Mouse (Mus musculus): ENCODE data around the gene Aggf1. TPM values are rescaled to one million over a fixed set of nuclear protein-coding genes. Genes with fewer than 3 reads are reported as not detected.
"Not testable (repeated sequence)": the region's sequence is repeated elsewhere in the genome, so short reads cannot be mapped to it uniquely, and the experiment has no call there.

Aggf1 gene
- 10 to 100 TPM; 51.5 to 56.0 TPM for total RNA-seq (2021)
- long read RNA-seq, experiment 1, transcript Aggf1-201 (14 exons, 3,249 nt), result major isoform, 124 of 134 reads
- long read RNA-seq, experiment 1, partial matches to known transcripts, result 5 of 134 reads
- long read RNA-seq, experiment 1, other reads (novel, unspliced or antisense), result 5 of 134 reads
- long read RNA-seq, experiment 2, transcript Aggf1-201 (14 exons, 3,249 nt), result major isoform, 82 of 92 reads
- long read RNA-seq, experiment 2, partial matches to known transcripts, result 5 of 92 reads
- long read RNA-seq, experiment 2, other reads (novel, unspliced or antisense), result 5 of 92 reads

DNA sequence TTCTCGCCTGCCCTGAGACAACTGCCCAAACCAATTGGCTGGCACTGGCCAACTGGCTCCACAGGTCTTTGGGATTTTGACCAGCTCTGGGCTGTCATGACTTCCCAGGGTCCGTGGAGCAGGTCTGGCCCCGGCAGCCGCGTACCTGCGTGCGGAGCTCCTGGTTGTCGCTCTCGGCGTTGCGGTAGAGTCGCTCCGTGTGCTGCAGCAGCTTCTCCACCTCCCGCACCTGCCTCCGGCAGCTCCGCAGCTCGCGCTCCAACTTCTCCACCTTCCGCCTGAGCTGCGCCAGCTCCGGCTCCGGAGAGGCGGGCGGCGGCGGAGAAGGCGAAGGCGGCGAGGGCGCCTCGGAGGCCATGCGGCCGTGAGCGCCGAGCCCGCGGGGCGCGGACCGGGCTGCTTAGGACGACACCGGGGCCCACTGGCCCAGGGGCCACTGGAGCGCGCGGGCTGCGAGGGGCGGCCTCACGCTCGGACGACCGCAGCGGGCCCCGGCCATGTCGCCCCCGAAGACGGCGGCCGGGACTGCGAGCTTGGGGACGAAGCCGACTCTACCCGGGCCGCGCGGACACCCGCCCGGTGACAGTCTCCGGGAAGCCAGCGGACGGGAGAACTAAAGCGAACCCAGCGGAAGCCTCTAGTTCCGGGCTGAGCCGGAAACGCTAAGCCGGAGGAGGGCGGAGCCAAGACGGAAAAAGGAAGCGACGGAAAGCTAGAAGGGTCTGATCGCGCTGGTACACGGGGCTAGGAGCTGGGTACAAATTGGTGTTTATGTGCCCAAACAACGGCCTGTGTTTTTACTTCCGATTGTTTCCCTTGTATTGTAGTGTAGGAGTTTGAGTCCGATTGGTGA lies at the start of gene Aggf1:
Aggf1 (minus strand) TSS at position 652 of the 853 bp plus-strand sequence.
- DNase-seq (ENCODE audit: low spot score in 2 of 2), result peak; percentile 93 to 95

- no peak for DNase-seq (ENCODE audit: low spot score in 2 of 2)
These were observed 49.8 kb upstream of the Aggf1 start for GRCm38 (mm10) chr13:95424932-95425331.

- DNase-seq (ENCODE audit: low spot score in 2 of 2), result no peak
These were observed 44.1 kb upstream of the Aggf1 start for GRCm38 (mm10) chr13:95419204-95419749.

DNA sequence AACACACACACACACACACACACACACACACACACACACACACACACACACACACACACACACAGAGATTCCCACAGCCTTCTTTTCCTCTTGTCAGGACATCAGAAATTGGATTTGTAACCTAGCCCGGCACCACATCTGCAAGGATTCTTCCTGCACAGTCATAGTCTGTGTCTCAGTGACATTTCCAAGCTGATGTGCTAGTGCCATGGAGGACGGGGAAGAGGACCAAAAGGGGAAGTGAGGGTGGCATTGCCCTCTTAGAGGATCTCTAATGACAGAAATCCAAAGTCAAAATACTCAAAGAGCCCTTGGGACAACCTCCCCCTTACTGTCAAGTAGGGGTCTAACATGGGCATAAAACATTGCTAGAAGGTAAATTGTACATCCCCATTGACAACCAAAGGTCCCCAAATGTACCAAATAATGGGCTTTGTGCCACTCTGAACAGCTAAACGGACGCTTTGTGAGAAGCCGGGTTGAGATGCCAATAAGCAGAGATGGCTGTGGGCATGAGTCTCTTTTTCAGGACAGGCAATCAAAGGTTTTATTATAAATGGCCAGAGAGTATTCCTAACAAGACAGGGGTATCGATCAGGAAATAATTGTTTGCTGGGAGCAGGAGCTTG lies 43.5 kb upstream of the Aggf1 start:
- no peak for DNase-seq (ENCODE audit: low spot score in 2 of 2)

DNA sequence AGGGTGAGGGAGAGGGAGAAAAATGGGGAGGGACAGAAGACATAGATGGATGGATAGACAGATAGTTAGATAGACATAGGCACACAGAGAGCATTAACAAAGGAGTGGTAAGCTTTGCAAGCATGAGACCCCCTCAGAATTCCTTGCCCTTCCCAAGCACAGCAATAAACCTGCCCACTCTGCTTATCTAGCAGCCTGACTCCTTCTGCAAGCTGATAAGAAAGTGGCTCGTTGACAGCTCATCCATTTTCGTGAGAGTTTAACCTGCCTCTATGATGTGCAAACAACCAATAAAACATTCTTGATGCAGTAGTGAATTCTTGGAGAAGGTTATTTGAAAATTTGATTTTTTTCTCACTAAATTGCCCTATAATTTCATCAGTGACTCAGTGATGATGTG lies 37.1 kb upstream of the Aggf1 start:
- no peak for DNase-seq (ENCODE audit: low spot score in 2 of 2)

GRCm38 (mm10) chr13:95393242-95393641 lies 18.1 kb upstream of the Aggf1 start:
- DNase-seq (ENCODE audit: low spot score in 2 of 2), result no peak

DNA sequence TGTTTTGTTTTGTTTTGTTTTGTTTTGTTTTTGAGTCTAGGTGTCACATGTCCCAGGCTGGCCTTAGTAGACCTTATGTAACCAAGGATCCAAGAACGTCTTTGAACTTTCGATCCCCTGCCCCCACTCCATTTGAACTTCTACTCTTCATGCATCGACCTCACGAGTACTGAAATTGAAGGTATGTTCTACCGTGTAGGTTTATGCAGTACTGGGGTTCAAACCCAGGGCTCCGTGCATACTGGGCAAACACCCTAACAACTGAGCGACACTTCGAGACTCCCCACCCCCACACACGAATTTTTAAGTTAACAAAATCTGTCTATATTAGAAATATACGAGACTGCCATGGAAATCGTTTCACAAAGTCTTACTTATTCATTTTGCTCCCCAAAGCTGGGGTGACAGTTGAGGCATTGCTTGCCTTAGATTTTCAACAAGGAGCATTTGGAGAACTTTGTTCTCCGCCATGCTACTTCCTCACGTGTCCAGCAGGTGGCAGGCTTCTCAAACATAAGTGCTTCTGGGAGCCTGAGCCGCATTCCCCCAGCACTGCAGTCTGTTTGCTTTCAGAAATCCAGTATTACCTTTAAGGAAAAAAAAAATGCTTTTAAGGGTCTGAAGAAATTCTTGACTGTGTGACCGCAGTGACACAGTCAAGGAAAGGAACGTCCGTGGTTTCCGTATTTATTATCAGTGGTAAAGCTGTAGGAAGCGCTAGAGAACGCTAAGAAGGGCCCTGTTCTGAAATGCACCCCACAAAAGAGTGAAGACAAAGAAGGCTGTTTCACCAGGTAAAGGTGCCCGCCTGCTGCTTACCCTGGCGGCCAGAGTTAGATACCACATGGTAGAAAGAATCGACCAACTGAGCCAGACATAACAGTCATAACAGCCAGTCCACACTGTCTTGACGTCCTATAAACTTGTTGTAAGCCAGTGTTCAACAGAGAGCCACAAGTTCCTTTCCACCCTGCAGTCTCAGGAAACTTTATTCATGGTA lies 15.0 kb upstream of the Aggf1 start:
- peak; percentile 73 to 86 for DNase-seq (ENCODE audit: low spot score in 2 of 2)

DNA sequence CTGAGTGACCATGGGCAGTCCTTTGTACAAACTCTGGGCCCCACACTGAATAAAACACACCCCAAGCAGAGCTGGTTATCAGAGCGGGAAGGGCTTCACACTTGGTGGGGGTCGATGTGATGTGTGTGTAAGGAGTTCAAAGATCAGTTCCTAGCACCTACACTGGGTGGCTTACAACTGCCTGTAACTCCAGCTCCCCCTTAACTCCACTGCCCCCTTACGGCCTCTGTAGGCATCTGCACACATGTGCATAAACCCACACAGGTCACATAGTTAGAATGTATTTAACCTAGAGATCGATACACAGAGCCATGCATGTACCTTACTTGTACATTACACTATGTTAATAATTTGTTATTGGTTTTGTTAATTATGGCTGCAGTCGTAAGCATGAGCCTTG lies 13.1 kb upstream of the Aggf1 start:
- no peak for DNase-seq (ENCODE audit: low spot score in 2 of 2)

DNA sequence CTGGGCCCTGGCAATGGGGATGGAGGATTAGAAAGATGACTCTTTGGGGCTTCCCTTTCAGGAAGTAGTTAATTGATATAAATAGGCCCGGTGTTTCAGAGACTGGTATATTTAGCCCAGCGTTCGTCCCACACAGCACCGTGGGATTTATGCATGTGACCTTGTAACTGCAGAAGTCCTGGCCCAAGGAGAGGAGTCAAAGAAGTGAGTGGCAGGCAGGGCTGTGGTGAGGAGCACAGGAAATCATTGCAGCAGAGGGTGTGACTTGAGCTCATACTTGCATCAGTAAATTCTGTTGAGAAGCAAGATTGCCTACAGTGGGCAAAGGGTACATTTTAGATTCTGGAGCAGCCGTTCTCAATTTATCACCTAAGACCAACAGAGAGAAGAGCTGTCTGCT lies 7.3 kb upstream of the Aggf1 start:
- DNase-seq (ENCODE audit: low spot score in 2 of 2), result no peak

- no peak for DNase-seq (ENCODE audit: low spot score in 2 of 2)
These were observed 3.5 kb upstream of the Aggf1 start for GRCm38 (mm10) chr13:95378696-95379095.

- not testable (repeated sequence) for DNase-seq (ENCODE audit: low spot score in 2 of 2)
These were observed 1.6 kb upstream of the Aggf1 start for GRCm38 (mm10) chr13:95376689-95377289.

DNA sequence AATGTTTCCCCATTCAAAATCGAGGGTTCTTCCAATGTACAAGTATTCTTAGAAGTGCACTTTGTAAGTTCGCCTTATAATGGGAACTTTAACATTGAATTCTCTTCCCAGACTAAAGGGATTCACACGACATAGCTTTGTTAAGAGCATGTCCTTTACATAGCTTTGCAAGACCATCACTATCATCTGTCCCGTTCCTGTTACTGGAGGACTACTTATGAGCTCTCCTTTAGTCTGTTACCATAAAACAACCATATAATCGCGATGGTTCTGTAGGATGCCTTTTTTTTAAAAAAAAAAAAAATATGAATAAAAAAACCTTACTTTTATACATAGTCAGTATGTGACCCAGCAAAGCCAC lies 382 bp upstream of the Aggf1 start:
- DNase-seq (ENCODE audit: low spot score in 2 of 2), result no peak

GRCm38 (mm10) chr13:95366356-95366755 lies 8.8 kb downstream of the Aggf1 start:
- DNase-seq (ENCODE audit: low spot score in 2 of 2), result no peak

DNA sequence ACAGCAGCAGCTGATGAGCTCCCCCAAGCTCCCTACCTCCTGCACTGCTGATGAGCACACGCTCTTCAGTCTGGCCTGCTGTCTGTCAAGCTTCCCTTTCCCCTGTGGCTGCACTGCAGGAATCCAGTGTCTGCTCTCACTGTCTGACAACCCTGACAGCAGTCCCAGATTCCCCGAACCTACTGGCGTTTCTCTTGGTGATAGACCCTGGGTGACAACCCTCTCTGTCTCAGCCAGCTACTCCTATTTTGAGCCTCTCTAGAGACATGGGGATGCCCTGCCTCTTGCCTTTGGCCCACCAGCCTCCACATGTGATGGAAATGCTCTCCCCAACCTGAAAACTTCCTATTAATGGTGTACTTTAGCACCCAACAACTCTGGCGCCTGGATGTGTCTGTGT lies 11.7 kb downstream of the Aggf1 start:
- no peak for DNase-seq (ENCODE audit: low spot score in 2 of 2)

- DNase-seq (ENCODE audit: low spot score in 2 of 2), result no peak
These were observed 16.9 kb downstream of the Aggf1 start for GRCm38 (mm10) chr13:95358223-95358622.

GRCm38 (mm10) chr13:95348476-95348875 lies 26.7 kb downstream of the Aggf1 start:
- DNase-seq (ENCODE audit: low spot score in 2 of 2), result no peak

DNA sequence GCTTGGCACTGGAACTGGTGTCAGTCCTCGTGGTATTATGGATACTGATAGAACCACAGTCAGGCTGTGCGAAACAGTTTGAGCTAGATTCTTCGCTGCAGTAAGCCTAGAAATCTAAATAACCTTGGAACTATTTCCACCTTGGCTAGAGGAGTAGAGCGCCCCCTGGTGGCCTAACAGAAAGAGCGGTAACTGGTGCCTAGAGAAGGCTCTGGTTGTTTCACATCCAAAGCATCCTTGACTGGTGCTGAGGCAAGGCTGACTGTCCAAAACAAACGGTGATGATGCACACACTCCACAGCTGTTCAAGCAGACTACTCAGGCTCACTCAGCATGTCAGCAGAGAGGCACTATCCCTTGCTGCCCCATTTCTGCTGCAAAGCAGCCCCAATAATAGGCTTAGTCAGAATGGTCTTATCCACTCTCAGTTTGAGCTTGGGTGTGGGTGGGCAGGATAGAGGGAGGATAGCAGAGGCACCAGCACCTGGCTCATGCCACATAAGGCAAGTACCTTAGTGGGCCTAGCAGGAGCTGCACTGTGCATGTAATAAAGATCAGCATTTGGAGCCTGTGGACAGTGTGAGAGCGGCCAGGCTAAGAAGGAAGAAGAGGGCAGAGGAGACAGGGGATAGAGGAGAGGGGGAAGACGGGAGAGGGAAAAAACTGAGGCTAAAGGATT lies 28.0 kb downstream of the Aggf1 start:
- DNase-seq (ENCODE audit: low spot score in 2 of 2), result peak; percentile 85 to 89

GRCm38 (mm10) chr13:95345869-95346268 lies 29.3 kb downstream of the Aggf1 start:
- no peak for DNase-seq (ENCODE audit: low spot score in 2 of 2)

DNA sequence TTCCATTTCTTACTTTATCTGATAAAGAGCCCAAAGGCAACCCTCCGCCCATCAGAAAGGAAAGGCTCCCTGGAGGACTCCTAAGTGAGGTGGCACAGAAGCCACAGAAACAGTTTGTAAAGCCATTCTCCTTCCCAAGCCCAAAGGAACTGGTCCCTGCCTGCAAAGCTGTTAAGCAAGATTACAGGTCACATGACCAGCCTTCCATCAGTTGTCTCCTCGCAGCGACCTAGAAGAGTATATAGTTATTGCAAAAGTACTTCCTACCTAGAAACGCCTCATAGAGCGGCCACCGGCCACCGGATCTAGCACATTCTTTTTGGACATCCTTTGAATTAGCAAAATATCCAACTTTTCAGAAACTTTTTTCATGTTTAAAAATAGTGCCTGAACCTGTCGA lies 31.7 kb downstream of the Aggf1 start:
- no peak for DNase-seq (ENCODE audit: low spot score in 2 of 2)

Measured in left cerebral cortex, adult 18-20 months (tissue).